Mouse (Mus musculus): ENCODE measurements around the gene Rab5if. TPM values are rescaled to one million over a fixed set of nuclear protein-coding genes. Genes with fewer than 3 reads are reported as not detected.
"Not testable (repeated sequence)": the region's sequence is repeated elsewhere in the genome, so short reads cannot be mapped to it uniquely, and the experiment has no call there.

Rab5if gene
- polyA plus RNA-seq, 1 experiment from 2014 or later = 176 TPM

- no peak overlapping the region for H3K4me2 ChIP-seq (replicated peaks)
- H3K4me1 ChIP-seq = no peaks in the 10 kb centered on the region; the same call in 1 of the 2 replicates
- H3K9ac ChIP-seq (replicated peaks) = no peak overlapping the region
- 96% methylated on average over 4 of the region's 4 CpGs for WGBS
- H3K9me3 ChIP-seq = no peaks in the 10 kb centered on the region
- H3K27ac ChIP-seq (replicated peaks) = no peak overlapping the region
- no peaks in the 10 kb centered on the region for H3K27me3 ChIP-seq
- H3K4me3 ChIP-seq = no peak overlapping the region
- H3K36me3 ChIP-seq = peaks cover 47% of the 10 kb centered on the region
- ATAC-seq (ENCODE audit: low FRiP score, low read depth) = no peak
These were observed 12.0 kb downstream of the Rab5if start for GRCm38 (mm10) chr2:156874760-156875510.

GRCm38 (mm10) chr2:156877726-156878125 lies 14.8 kb downstream of the Rab5if start:
- Histone ChIP-seq H3K9me3 (no peaks in the 10 kb centered on the region), H3K4me3 (no peak overlapping the region), H3K36me3 (peaks cover 25% of the 10 kb centered on the region), H3K4me2 (replicated peaks) (no peak overlapping the region), H3K27ac (replicated peaks) (no peak overlapping the region), H3K27me3 (no peaks in the 10 kb centered on the region), H3K9ac (replicated peaks) (no peak overlapping the region), H3K4me1 (no peaks in the 10 kb centered on the region)
- 73% methylated on average over 9 of the region's 9 CpGs for WGBS
- no peak for ATAC-seq (ENCODE audit: low FRiP score, low read depth)

DNA sequence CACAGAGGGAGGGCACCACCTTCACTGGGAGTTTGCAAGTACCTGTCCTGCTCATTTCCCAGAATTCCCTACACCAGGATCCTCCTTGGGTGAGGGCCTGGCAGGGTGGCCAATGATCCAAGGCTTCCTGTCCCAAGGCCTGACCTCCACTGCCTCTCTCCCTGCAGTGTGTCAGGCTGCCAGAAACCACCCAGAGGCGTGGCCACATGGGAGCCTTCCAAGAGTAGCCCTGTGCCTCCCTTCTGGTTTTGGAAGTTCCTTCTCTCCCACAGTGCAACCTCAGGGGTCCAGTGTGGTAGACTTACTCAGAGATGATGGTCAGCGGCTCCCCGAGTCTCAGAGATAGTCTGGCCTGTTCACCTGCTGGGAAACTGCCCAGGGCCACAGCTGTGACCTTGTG lies 16.6 kb downstream of the Rab5if start:
- Histone ChIP-seq H3K4me2 (replicated peaks) (no peak overlapping the region), H3K4me1 (no peaks in the 10 kb centered on the region), H3K4me3 (no peak overlapping the region), H3K27ac (replicated peaks) (no peak overlapping the region), H3K27me3 (no peaks in the 10 kb centered on the region), H3K9me3 (no peaks in the 10 kb centered on the region), H3K9ac (replicated peaks) (no peak overlapping the region), H3K36me3 (peaks cover 8% of the 10 kb centered on the region)
- WGBS = 81% methylated on average over 3 of the region's 3 CpGs
- ATAC-seq (ENCODE audit: low FRiP score, low read depth) = no peak

- no peak for ATAC-seq (ENCODE audit: low FRiP score, low read depth)
- Histone ChIP-seq H3K9ac (replicated peaks) (no peak overlapping the region), H3K9me3 (no peaks in the 10 kb centered on the region), H3K36me3 (no peaks in the 10 kb centered on the region), H3K27ac (replicated peaks) (no peak overlapping the region), H3K4me1 (no peaks in the 10 kb centered on the region), H3K4me3 (no peak overlapping the region), H3K4me2 (replicated peaks) (no peak overlapping the region), H3K27me3 (no peaks in the 10 kb centered on the region)
- WGBS = 41% methylated on average over 10 of the region's 10 CpGs
These were observed 19.6 kb downstream of the Rab5if start for GRCm38 (mm10) chr2:156882431-156883001.

DNA sequence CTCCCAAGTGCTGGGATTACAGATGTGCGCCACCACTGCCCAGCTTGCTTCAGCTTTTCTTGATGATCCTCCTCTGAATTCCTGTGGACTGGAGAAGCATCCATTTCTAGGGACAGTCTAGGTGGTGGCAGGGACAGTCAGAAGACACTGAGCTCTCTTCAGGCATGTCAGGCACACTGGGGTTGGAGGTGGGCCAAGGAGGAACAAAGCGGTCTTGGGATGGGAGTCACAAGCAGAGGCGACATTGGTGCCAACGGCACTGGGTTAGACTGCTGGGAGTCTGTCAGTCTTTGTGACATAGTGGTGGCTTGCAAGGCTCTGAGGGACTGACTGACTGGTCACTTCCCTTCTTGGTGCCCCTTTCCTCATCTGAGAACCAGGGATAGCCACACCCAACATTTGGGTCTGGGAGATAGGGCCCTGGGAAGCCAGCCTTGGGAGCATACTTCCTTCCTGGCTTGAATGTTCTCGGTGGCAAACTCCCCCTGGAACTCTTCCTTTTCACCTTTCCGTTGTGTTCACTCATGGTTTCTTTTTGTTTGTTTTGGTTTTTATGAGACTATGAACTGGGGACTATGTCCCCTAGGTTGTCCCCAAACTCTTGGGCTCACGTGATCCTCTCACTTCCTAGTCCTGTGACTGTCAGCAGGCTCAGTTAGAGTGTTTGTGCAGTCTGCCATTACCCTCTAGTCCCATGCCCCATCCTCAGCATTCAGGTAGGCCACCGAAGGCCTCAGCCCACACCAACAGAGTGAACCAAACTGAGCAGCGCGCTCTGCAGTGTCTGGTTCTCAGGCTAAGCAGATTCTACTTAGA lies 21.7 kb downstream of the Rab5if start:
- ATAC-seq (ENCODE audit: low FRiP score, low read depth) = no peak
- Histone ChIP-seq H3K4me2 (replicated peaks) (no peak overlapping the region), H3K4me3 (no peak overlapping the region), H3K9ac (replicated peaks) (no peak overlapping the region), H3K27me3 (no peaks in the 10 kb centered on the region), H3K36me3 (no peaks in the 10 kb centered on the region), H3K4me1 (no peaks in the 10 kb centered on the region), H3K9me3 (no peaks in the 10 kb centered on the region), H3K27ac (replicated peaks) (no peak overlapping the region)
- WGBS = 93% methylated on average over 10 of the region's 10 CpGs

- not testable (repeated sequence) for H3K27me3 ChIP-seq; H3K9me3 ChIP-seq; H3K4me2 ChIP-seq (replicated peaks); H3K4me3 ChIP-seq; ATAC-seq (ENCODE audit: low FRiP score, low read depth); H3K27ac ChIP-seq (replicated peaks); H3K36me3 ChIP-seq; H3K9ac ChIP-seq (replicated peaks); H3K4me1 ChIP-seq
- WGBS = 76% methylated on average over 2 of the region's 2 CpGs
These were observed 22.7 kb downstream of the Rab5if start for GRCm38 (mm10) chr2:156885666-156886065.

DNA sequence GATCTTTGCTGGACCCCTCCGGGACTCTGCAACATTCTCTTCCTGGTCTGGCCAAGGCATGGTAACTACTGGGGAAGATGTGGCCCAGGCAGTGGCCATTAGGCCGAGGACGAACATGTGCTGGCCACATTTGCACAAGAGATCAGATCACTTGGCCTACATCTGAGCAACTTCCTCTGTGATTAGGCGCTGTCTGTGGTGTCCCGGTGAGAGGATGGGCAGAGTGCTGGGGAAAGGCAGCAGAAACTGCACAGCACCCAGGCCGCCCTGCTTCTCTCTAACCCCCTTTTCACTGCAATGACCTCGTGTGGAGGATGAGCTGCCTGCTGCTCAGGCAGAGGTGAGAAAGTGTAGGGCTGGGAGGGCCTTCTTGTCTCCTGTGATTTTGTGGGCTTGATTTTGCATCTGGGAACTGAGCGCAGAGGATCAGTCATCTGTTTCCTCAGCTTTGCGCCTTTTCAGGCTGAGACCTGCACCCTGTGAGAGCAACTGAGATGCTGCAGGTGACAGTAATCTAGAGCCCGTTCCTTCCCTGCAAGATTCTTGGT lies 23.2 kb downstream of the Rab5if start:
- H3K4me1 ChIP-seq = no peaks in the 10 kb centered on the region
- H3K9ac ChIP-seq (replicated peaks) = no peak overlapping the region
- no peaks in the 10 kb centered on the region for H3K36me3 ChIP-seq
- no peaks in the 10 kb centered on the region for H3K9me3 ChIP-seq
- no peak overlapping the region for H3K4me3 ChIP-seq
- no peak overlapping the region for H3K4me2 ChIP-seq (replicated peaks)
- H3K27me3 ChIP-seq = no peaks in the 10 kb centered on the region
- WGBS = 84% methylated on average over 10 of the region's 10 CpGs
- no peak overlapping the region for H3K27ac ChIP-seq (replicated peaks)
- ATAC-seq (ENCODE audit: low FRiP score, low read depth) = no peak

DNA sequence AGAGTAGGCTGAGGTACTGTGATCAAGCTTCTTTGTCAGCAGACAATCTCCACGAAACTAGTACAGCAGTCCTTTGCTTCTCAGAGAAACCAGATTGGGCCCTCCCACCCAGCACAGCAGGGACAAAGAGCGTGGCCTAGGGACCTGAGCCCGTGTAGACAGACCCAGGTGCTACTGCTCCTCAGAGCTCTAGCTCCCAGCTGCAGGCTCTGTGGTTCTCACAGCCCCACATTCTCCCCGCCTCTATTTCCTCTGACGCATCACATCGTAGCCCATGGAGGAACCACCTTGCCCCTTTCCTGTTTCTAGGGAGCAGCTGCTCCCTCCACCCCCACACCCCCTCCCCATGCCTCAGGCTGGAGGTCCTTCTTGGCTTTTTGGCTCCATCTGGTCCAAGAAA lies 24.1 kb downstream of the Rab5if start, which contains the start of gene Sla2:
Gene Sla2, minus strand, starts transcription at position 176 of the 400 bp plus-strand sequence.
- Histone ChIP-seq H3K9ac (replicated peaks) (no peak within 1 kb of the TSS), H3K4me3 (no peak within 1 kb of the TSS), H3K4me1 (peaks cover 2% of the 10 kb centered on the region; the same call in 1 of the 2 replicates), H3K9me3 (no peaks in the 10 kb centered on the region), H3K36me3 (no peaks in the 10 kb centered on the region), H3K27me3 (no peaks in the 10 kb centered on the region), H3K4me2 (replicated peaks) (no peak within 1 kb of the TSS), H3K27ac (replicated peaks) (no peak within 1 kb of the TSS)
- WGBS = 76% methylated on average over 6 of the region's 6 CpGs
- no peak for ATAC-seq (ENCODE audit: low FRiP score, low read depth)

- peaks cover 8% of the 10 kb centered on the region; the same call in 1 of the 2 replicates for H3K4me1 ChIP-seq
- H3K4me2 ChIP-seq (replicated peaks) = no peak overlapping the region
- no peak for ATAC-seq (ENCODE audit: low FRiP score, low read depth)
- no peak overlapping the region for H3K4me3 ChIP-seq
- 77% methylated on average over 3 of the region's 3 CpGs for WGBS
- H3K36me3 ChIP-seq = no peaks in the 10 kb centered on the region
- no peaks in the 10 kb centered on the region for H3K9me3 ChIP-seq
- H3K9ac ChIP-seq (replicated peaks) = no peak overlapping the region
- H3K27ac ChIP-seq (replicated peaks) = no peak overlapping the region
- H3K27me3 ChIP-seq = no peaks in the 10 kb centered on the region
These were observed 25.6 kb downstream of the Rab5if start for GRCm38 (mm10) chr2:156888490-156888889.

GRCm38 (mm10) chr2:156892240-156892639 lies 29.3 kb downstream of the Rab5if start:
- no peak for ATAC-seq (ENCODE audit: low FRiP score, low read depth)
- Histone ChIP-seq H3K9ac (replicated peaks) (no peak overlapping the region), H3K27ac (replicated peaks) (0 out of 2 replicates have a peak overlapping the region, but pooled peaks have one; percentile 46), H3K27me3 (no peaks in the 10 kb centered on the region), H3K9me3 (no peaks in the 10 kb centered on the region), H3K36me3 (no peaks in the 10 kb centered on the region), H3K4me1 (peaks cover 8% of the 10 kb centered on the region; the same call in 1 of the 2 replicates), H3K4me2 (replicated peaks) (no peak overlapping the region), H3K4me3 (no peak overlapping the region)
- 36% methylated on average over 3 of the region's 3 CpGs for WGBS

DNA sequence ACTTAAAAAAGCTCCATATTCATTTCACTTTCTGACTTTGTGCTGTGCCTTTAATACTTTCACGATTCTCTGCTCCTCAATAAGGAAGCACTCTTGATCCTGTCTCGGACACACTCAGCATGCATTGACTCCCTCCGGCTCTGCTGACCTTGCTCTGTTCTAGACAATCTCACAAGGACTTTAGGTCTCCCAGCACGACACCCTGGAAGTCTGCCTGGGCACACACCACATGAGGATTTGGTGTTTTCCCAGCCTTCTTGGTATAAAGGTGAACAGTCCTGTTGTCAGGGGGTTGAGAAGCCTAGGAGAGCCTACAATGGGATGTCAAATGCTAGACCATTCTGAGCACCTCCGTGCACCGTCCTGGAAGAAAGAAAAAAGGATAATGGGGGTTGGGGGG lies 29.9 kb downstream of the Rab5if start:
- H3K4me3 ChIP-seq = no peak overlapping the region
- H3K27me3 ChIP-seq = no peaks in the 10 kb centered on the region
- no peak for ATAC-seq (ENCODE audit: low FRiP score, low read depth)
- no peaks in the 10 kb centered on the region for H3K36me3 ChIP-seq
- WGBS = 67% methylated on average over 6 of the region's 6 CpGs
- no peak overlapping the region for H3K9ac ChIP-seq (replicated peaks)
- H3K27ac ChIP-seq (replicated peaks) = no peak overlapping the region
- H3K4me1 ChIP-seq = peaks cover 8% of the 10 kb centered on the region; the same call in 1 of the 2 replicates
- H3K4me2 ChIP-seq (replicated peaks) = no peak overlapping the region
- H3K9me3 ChIP-seq = no peaks in the 10 kb centered on the region

Data from midbrain, embryonic 12.5 days (tissue).